Mouse (Mus musculus) embryonic fibroblast, embryonic 13.5 days (primary cell): Measurements from ENCODE around the gene Zswim4.

ENCODE experiments used
- CTCF ChIP-seq: IDR thresholded peaks from 2 replicates; pipeline ENCODE4 v1.5.1; 2011; ENCODE audit warnings: mild to moderate bottlenecking, control low read depth, low read length, moderate library complexity, borderline replicate concordance; ENCODE audit not compliant: insufficient read depth
- POLR2A ChIP-seq: IDR thresholded peaks from 2 replicates; pipeline ENCODE4 v1.6.1; 2011; ENCODE audit warnings: low read depth, mild to moderate bottlenecking, control low read depth, low read length, moderate library complexity

DNA sequence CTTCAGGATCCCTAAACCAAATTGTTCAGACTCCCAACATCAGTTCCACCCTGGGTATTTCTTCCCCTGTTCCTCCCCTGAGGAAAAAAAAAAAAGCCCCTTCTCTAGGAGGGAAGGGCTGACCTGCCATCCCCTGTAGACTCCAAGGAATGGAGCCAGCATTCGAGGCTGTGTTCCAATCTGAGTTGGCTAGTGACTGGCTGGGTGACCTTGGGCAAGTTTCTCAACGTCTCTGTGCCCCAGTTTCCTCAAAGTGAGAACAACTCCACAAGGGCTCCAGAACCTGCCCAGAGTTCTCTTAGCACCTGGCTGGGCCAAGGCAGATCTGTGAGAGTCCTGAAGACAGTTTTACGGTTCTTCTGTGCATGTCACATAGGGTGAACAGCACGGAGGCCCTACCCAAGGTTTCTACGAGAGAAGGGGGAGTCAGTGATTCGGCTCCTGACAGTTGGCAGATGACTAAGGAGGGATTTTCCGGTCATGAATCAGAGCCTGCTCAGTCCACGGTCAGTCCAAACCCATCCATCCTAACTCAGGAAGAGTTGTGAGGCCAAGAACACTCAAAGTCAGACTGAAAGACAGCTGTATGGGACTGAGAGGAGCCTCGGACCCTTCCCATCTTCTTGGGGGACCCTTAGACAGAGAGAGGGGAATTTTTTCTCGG is 977 bp downstream of the Zswim4 start:
- TF ChIP-seq CTCF: no peak
- TF ChIP-seq POLR2A: peak; percentile 58
